In the genomic region with DNA sequence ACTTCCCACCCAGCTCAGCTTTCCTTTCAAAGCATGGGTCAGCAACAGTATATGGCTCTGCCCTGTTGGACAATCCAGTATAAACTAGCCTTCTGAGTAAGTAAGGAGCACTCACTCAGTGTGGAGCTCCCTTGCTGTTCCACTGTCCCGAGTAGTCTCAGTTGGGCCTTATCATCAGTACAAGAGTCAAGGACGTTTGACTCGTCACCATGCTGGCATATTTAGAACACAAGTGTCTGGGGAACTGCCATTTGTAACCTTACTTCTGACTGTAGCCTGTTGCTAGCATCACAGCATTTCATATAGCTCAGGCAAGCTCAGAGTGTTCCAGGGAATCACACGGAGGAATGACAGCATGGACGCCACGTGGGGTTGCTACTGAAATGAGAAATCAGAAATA, we compare ENCODE assay signal across 11 mouse cellular contexts. TPM values are rescaled to one million over a fixed set of nuclear protein-coding genes. Genes with fewer than 3 reads are reported as not detected.
DNase-seq lines count a peak whose midpoint lies in the region; ATAC-seq and TF ChIP-seq lines count a peak whose summit lies in the region.
"Had no signal": no experiment of that assay in that cellular context is flagged by ENCODE, and none has a peak within 500 bp of the region (broad histone marks: within the 10 kb centered on the region; RNA-seq: fewer than 3 reads in every experiment).

No protein-coding gene starts in this region.

- TF ChIP-seq CTCF in lung, embryonic 14.5 days (IDR thresholded peaks at IDR 0.05; ENCODE audit: low read depth): no peak

- no peak overlapping the region for H3K9ac ChIP-seq in forebrain, embryonic 12.5 days
- H3K9ac ChIP-seq in forebrain, embryonic 11.5 days (ENCODE audit: low read length): no peak overlapping the region
- no peak overlapping the region for H3K9ac ChIP-seq in lung, embryonic 14.5 days
- no peak overlapping the region for H3K9ac ChIP-seq in midbrain, embryonic 11.5 days (ENCODE audit: low read length)
- H3K9ac ChIP-seq: lung, embryonic 15.5 days had no signal

- peaks cover 11% of the 10 kb centered on the region; the same call in 1 of the 2 replicates for H3K27me3 ChIP-seq in forebrain, embryonic 12.5 days
- H3K27me3 ChIP-seq in forebrain, embryonic 11.5 days (ENCODE audit: control insufficient read depth, insufficient read depth, low read length): peaks cover 3% of the 10 kb centered on the region; the same call in 1 of the 2 replicates
- H3K27me3 ChIP-seq in lung, embryonic 14.5 days (ENCODE audit: insufficient read depth, low read length): no peaks in the 10 kb centered on the region
- peaks cover 7% of the 10 kb centered on the region for H3K27me3 ChIP-seq in midbrain, embryonic 11.5 days (ENCODE audit: control insufficient read depth, insufficient read depth, low read length)

- H3K27ac ChIP-seq in forebrain, embryonic 12.5 days: no peak overlapping the region
- H3K27ac ChIP-seq in forebrain, embryonic 11.5 days (ENCODE audit: low read depth, low read length): no peak overlapping the region
- H3K27ac ChIP-seq in lung, embryonic 14.5 days (ENCODE audit: low read depth): no peak overlapping the region
- no peak overlapping the region for H3K27ac ChIP-seq in midbrain, embryonic 11.5 days (ENCODE audit: low read depth, low read length)
- H3K27ac ChIP-seq: lung, embryonic 15.5 days had no signal

- H3K4me1 ChIP-seq in forebrain, embryonic 12.5 days: peaks cover 36% of the 10 kb centered on the region
- peaks cover 5% of the 10 kb centered on the region; the same call in 1 of the 2 replicates for H3K4me1 ChIP-seq in forebrain, embryonic 11.5 days (replicated peaks; ENCODE audit: control insufficient read depth, insufficient read depth, low read length)
- H3K4me1 ChIP-seq in lung, embryonic 14.5 days (ENCODE audit: insufficient read depth): no peaks in the 10 kb centered on the region
- peaks cover 7% of the 10 kb centered on the region for H3K4me1 ChIP-seq in midbrain, embryonic 11.5 days (ENCODE audit: control insufficient read depth, insufficient read depth, low read length)

- 89% methylated on average over 6 of the region's 6 CpGs for WGBS in forebrain, embryonic 12.5 days
- 88% methylated on average over 6 of the region's 6 CpGs for WGBS in forebrain, embryonic 11.5 days
- WGBS in lung, embryonic 14.5 days: 72% methylated on average over 6 of the region's 6 CpGs
- WGBS in midbrain, embryonic 11.5 days: 93% methylated on average over 6 of the region's 6 CpGs

- intact Hi-C loops in left cerebral cortex, postnatal 4 days (cut with DNase I): loop anchor here (5.0 kb wide), 1 partner anchor 95 kb away; no protein-coding TSS in a partner anchor

- no peak for ATAC-seq in forebrain, embryonic 12.5 days (ENCODE audit: low FRiP score)
- ATAC-seq in forebrain, embryonic 11.5 days (replicated peaks; ENCODE audit: low FRiP score): no peak
- ATAC-seq in lung, embryonic 14.5 days (ENCODE audit: insufficient read depth): no peak
- no peak for ATAC-seq in midbrain, embryonic 11.5 days (ENCODE audit: low FRiP score)

- H3K36me3 ChIP-seq in forebrain, embryonic 12.5 days (replicated peaks): peaks cover 18% of the 10 kb centered on the region; the same call in 1 of the 2 replicates
- no peaks in the 10 kb centered on the region; the same call in 1 of the 2 replicates for H3K36me3 ChIP-seq in forebrain, embryonic 11.5 days (ENCODE audit: control insufficient read depth, insufficient read depth, low read length)
- H3K36me3 ChIP-seq in lung, embryonic 14.5 days (ENCODE audit: insufficient read depth): no peaks in the 10 kb centered on the region; the same call in 1 of the 2 replicates
- no peaks in the 10 kb centered on the region for H3K36me3 ChIP-seq in midbrain, embryonic 11.5 days (ENCODE audit: control insufficient read depth, insufficient read depth, low read length)
- H3K36me3 ChIP-seq: lung, embryonic 15.5 days had no signal

- H3K4me2 ChIP-seq in forebrain, embryonic 12.5 days: peak overlapping the region; percentile 15; the same call in 1 of the 2 replicates
- no peak overlapping the region for H3K4me2 ChIP-seq in forebrain, embryonic 11.5 days (ENCODE audit: low read depth, low read length, severe bottlenecking)
- H3K4me2 ChIP-seq in lung, embryonic 14.5 days: peak overlapping the region; percentile 14; the same call in 1 of the 2 replicates
- H3K4me2 ChIP-seq in midbrain, embryonic 11.5 days: no peak overlapping the region
- H3K4me2 ChIP-seq: lung, embryonic 15.5 days had no signal

- H3K9me3 ChIP-seq in forebrain, embryonic 12.5 days: no peaks in the 10 kb centered on the region
- H3K9me3 ChIP-seq in forebrain, embryonic 11.5 days (ENCODE audit: control insufficient read depth, low read length): no peaks in the 10 kb centered on the region
- H3K9me3 ChIP-seq in lung, embryonic 14.5 days (ENCODE audit: low read depth, low read length): no peaks in the 10 kb centered on the region
- H3K9me3 ChIP-seq in midbrain, embryonic 11.5 days (ENCODE audit: control insufficient read depth, low read length): no peaks in the 10 kb centered on the region
- H3K9me3 ChIP-seq: lung, embryonic 15.5 days had no signal

- H3K4me3 ChIP-seq in forebrain, embryonic 12.5 days (replicated peaks): no peak overlapping the region
- H3K4me3 ChIP-seq in forebrain, embryonic 11.5 days (ENCODE audit: low read depth, low read length): no peak overlapping the region
- peak overlapping the region; percentile 3; the same call in 1 of the 2 replicates for H3K4me3 ChIP-seq in lung, embryonic 14.5 days (ENCODE audit: low read depth, low read length)
- no peak overlapping the region for H3K4me3 ChIP-seq in midbrain, embryonic 11.5 days (ENCODE audit: low read depth, low read length)
- H3K4me3 ChIP-seq: lung, embryonic 15.5 days had no signal

- no peak for DNase-seq in forebrain, embryonic 11.5 days (ENCODE audit: low spot score)
- DNase-seq in lung, embryonic 14.5 days: no peak
- no peak for DNase-seq in lung, postnatal 14 days
- peak; percentile 71 for DNase-seq in midbrain, embryonic 11.5 days (ENCODE audit: low spot score, missing footprints)
- no peak for DNase-seq in embryo, embryonic 10.5 days (ENCODE audit: low spot score)
- no peak for DNase-seq in thymus, postnatal 36 days
- DNase-seq in left cerebral cortex, postnatal 4 days: no peak
- DNase-seq: cerebellum, postnatal 14 days; layer of hippocampus, adult 9-11 months had no signal

RNA-seq across cellular contexts. Expression of a gene that starts 3.1 kb away (rescaled TPM):
- 310 and 357 TPM in 2 replicates for polyA plus RNA-seq in forebrain, embryonic 12.5 days (2016; fragmentation: Nextera tagmentation; extraction: Ambion mirVana)
- 188 and 192 TPM in 2 replicates for polyA plus RNA-seq in forebrain, embryonic 11.5 days (2014; fragmentation: Nextera tagmentation; extraction: Ambion mirVana)
- polyA plus RNA-seq in lung, embryonic 14.5 days (2014; fragmentation: Nextera tagmentation; extraction: Ambion mirVana): 113 and 141 TPM in 2 replicates
- 243 and 244 TPM in 2 replicates for polyA plus RNA-seq in midbrain, embryonic 11.5 days (2014; fragmentation: Nextera tagmentation; extraction: Ambion mirVana)
- total RNA-seq in left cerebral cortex, postnatal 4 days (2021): 100 to 1,000 TPM; 614 to 699 TPM

Comparison
In these comparisons a context has a peak if more than half of its experiments do, and no peak if none do; other contexts are left out.
1. H3K4me2 ChIP-seq: peak in forebrain, embryonic 12.5 days (single experiment) and lung, embryonic 14.5 days (single experiment); none in forebrain, embryonic 11.5 days (single experiment) and midbrain, embryonic 11.5 days (single experiment).